Mouse (Mus musculus) adrenal gland, adult (tissue): Measurements from ENCODE around the gene Ndel1.

Source experiments
- DNase-seq, 2 experiments: peaks; one replicate each; pipeline ENCODE4 v3.0.0; 2022 to 2023; ENCODE audit warnings: low spot score in 1 of 2; ENCODE audit not compliant: inconsistent age in 2 of 2

Ndel1 gene

GRCm38 (mm10) chr11:68871748-68872147 is at the start of gene Ndel1:
Gene Ndel1 (minus strand): TSS chr11:68871858.
- peak; percentile 85 to 93 for DNase-seq

GRCm38 (mm10) chr11:68914566-68914965 is 42.9 kb upstream of the Ndel1 start:
- DNase-seq = no peak

DNA sequence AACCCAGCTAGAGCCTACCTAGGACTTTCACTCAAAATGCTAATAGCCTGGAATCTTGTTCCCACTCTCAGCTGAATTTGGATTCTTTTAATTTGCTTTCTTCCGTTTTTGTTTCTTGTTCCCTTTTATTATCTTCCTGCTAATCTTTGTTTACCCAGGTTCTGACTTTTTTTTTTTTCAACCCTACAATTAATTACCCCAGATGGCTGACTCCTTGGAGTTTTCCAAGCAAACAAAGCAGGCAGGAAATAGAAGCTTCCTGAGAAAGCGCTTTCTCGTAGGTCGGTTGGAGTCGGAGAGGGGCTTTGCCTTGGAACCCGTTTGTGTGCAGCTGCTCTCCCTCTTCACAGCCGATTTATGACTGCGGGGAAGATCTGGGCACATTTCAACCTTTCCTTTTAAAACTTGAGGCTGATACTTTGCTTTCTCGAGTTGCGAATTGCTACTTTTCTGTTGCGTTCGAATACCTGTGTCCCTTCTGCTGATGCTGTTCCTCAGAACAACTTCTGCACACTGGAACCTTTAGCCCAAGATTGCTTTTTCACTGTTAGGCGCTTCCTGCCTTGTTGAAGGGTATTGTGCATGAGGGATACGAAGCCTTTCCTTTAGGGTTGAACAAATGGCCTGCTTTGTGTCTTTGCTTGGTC is 40.0 kb upstream of the Ndel1 start:
- DNase-seq = peak in 1 of 2 experiments; percentile 38

- peak in 1 of 2 experiments; percentile 59 for DNase-seq
Measured at GRCm38 (mm10) chr11:68908846-68909503, 37.3 kb upstream of the Ndel1 start.

- no peak for DNase-seq
Measured at GRCm38 (mm10) chr11:68907251-68907650, 35.6 kb upstream of the Ndel1 start.

DNA sequence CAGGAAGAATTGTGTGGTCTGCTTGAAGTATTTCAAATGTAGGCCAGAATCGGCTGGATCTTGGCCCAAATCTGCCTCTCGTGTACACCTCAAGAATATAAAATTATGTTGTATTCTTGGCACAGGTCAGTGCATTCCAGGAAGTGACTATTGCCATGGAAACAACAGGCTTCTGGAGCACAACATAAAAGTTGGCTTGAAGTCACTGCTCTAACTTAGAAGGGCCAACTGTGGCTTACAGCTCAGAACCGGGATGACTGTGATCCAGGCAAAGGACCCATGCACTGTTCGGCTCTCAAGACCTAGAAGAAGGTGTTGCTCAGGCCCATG is 34.8 kb upstream of the Ndel1 start:
- peak in 1 of 2 experiments; percentile 41 for DNase-seq

GRCm38 (mm10) chr11:68905665-68906460 is 34.2 kb upstream of the Ndel1 start:
- DNase-seq = peak in 1 of 2 experiments; percentile 16

DNA sequence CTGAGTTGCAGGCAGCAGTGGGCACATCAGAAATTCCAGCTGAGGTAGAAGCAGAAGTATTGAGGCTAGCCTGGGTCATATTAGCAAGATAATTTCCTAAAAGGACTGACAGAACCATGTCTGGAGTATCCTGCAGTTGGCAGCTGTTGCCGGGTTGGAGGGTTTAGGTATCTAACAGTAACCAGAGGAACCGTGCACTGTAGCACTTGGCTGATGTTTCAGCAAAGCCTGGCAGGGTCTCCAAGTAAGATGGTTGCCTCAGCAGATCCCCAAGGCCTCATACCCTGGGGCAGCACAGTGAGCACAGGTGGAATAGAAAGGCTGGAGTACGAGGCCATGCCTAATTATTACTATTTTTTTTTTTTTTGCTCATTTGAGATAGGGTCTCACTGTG is 33.5 kb upstream of the Ndel1 start:
- DNase-seq = no peak

GRCm38 (mm10) chr11:68904375-68905137 is 32.9 kb upstream of the Ndel1 start:
- DNase-seq = peak; percentile 71 to 94

DNA sequence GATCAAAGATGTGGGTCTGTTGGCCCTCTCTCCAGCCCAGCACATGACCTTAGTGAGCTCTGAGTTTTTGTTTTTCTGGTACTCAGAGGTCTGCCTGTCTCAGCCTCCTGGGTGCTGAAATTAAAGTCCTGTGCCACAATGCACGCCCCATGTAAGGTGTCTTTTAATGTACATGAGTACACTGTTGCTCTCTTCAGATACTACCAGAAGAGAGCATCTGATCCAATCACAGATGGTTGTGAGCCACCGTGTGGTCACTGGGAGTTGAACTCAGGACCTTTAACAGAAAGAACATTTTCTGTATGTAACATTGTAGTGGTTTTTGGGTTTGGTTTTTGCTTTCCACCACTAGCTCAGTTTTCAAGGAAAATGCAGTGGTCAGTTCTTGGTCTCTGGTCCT is 32.1 kb upstream of the Ndel1 start:
- peak in 1 of 2 experiments; percentile 26 for DNase-seq

DNA sequence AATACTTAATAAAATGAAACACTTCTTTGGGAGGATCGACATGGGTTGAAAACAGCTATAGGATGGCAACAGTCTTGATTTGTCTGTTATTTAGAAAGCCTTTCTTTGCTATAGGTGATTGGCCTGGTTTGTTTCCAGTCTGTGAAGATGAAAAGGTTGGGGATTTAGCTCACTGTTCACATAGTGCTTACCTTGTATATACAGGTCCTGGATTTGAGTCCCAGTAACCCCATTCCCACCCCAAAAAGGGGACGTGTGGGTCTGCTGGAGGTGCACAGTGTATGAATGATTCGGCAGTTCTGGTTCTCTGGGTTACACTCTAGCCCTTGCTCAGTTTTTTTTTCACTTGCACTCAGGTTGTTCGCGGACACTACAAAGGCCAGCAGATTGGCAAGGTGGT is 31.2 kb upstream of the Ndel1 start:
- DNase-seq = no peak

DNA sequence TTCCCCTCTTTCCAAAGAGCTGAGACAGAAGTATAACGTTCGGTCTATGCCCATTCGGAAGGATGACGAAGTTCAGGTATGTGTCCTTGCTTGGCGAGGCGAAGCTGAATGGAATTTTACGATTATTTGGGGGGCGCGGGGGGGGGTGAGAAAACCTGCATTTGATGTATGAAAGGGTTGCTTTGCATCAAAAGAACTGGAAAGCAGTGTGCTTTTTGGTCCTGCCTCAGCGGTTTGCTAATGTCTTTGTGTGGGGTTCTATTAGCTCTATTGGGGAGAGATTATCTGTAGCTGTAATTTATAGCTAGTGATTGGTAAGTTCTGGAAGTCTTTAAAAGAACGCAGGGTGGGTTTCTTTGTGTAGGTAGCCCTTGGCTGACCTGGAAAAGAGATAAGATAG is 30.7 kb upstream of the Ndel1 start:
- DNase-seq = no peak

- no peak for DNase-seq
Measured at GRCm38 (mm10) chr11:68902047-68902364, 30.3 kb upstream of the Ndel1 start.

- DNase-seq = peak; percentile 98 to 100
Measured at GRCm38 (mm10) chr11:68901351-68902046, 29.8 kb upstream of the Ndel1 start, which contains the start of gene Rpl26. Gene Rpl26 (plus strand): TSS chr11:68901583.

- no peak for DNase-seq
Measured at GRCm38 (mm10) chr11:68900519-68901350, 29.1 kb upstream of the Ndel1 start.

- no peak for DNase-seq
Measured at GRCm38 (mm10) chr11:68899815-68900214, 28.2 kb upstream of the Ndel1 start.

GRCm38 (mm10) chr11:68898790-68899189 is 27.1 kb upstream of the Ndel1 start:
- DNase-seq = peak; percentile 34 to 72

DNA sequence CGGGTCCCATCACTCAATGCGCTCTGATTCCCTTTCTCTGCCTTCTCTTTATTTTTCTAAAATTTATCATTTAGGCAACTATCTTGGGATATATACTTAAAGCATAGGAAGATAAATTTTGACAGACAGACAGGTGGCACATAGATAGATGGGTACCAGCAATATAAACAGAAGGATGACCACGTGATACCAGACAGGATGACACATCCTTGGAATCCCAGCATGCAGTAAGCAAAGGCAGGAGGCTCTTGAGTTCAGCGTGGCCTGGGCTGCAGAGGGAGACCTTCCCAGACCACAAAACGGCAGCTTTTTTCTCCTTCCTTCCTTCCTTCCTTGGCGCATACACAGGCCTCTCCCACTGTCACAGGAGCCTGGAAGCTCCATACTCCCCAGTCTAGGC is 26.2 kb upstream of the Ndel1 start:
- DNase-seq = no peak

DNA sequence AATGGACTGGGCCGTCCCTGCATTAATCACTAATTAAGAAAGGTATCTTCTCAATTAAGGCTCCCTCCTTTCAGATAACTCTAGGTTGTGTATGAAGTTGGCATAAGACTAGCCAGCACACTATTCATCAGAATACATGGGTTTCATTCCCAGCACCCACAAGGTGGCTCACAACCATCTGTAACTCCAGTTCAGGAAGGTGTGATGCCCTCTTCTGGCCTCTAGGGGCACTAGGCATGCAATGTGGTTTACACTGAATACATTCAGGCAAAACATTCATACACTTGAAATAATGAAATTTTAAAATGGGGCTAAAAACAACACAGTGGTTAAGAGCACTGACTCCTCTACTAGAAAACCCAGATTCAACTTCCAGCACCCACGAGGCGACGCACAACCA is 25.5 kb upstream of the Ndel1 start:
- DNase-seq = peak in 1 of 2 experiments; percentile 66

DNA sequence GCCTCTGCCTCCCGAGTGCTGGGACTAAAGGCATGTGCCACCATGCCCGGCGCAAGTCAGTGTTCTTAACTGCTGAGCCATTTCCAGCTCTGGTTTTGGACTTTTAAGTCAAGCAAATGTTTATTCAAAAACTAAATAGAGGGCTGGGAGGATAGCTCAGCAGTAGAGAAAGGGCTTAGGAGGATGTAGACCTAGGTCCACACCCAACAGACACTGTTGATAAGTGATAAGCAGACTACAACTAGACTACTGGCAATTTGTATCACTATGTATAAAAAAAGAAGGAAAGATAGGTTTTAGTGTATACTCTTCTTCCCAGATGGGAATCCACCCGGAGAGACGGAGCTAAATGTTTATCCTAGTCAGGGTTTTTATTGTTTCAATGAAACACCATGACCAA is 24.6 kb upstream of the Ndel1 start:
- DNase-seq = no peak
